Mouse (Mus musculus): ENCODE measurements at regions not wholly inside any gene's neighbourhood (a gene's known extent, or its start where the extent isn't known, plus 50 kb on each side); places are given as distances from the start of the nearest gene placed in this dataset.

GRCm38 (mm10) chr17:85757647-85758046 lies 69.6 kb upstream of the Six2 start:
- DNase-seq = no peak

- DNase-seq = no peak
Measured at GRCm38 (mm10) chr17:85755557-85755956, 67.5 kb upstream of the Six2 start.

- DNase-seq = no peak
Measured at GRCm38 (mm10) chr17:85748649-85749081, 60.6 kb upstream of the Six2 start.

DNA sequence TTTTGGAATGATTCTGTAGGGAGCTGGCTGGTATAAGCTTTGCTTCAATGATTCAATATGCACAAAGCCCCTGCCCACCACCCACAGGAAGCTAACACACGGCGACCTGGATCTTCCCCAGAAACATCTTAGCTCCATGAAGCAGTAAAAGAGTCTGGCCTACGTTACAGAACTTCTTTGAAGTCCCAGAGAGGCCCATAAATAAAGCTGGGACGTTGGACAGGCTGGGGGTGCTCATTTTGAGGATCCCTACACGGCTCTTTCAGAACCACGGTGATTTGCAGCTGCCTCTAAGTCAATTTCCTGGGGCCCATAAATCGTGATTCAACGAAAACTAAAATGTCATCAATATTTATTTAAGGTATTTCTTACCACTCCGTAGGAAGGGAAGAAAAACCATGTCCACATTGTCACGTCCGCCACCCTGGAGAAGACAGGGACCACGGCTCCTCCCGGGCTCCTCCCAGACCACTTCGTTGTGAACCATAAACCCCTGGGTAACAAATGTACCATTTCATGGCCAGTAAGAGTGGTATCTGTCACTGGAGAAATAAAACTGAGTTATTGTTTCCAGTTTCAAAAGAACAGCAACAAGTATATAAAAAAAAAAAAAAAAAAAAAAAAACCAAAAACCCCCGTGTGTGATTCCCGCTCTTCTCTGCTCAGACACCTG lies 60.0 kb upstream of the Six2 start:
- no peak for DNase-seq

Measured in cerebellum, adult 18-20 months (tissue).